Mouse (Mus musculus) cerebellum, adult 2 months (tissue): ENCODE results near the gene 2010111I01Rik.

ENCODE experiments used
- CTCF ChIP-seq: fragments of 200-500 bp; IDR thresholded peaks from 2 replicates; pipeline ENCODE4 v1.5.1; 2011; ENCODE audit warnings: low read depth, mild to moderate bottlenecking, control low read depth, low read length, moderate library complexity, borderline replicate concordance; ENCODE audit not compliant: insufficient read depth
- POLR2A ChIP-seq: fragments of 200-500 bp; IDR thresholded peaks from 2 replicates; pipeline ENCODE4 v1.6.1; 2011; ENCODE audit warnings: low read length, control low read depth, borderline replicate concordance; ENCODE audit not compliant: insufficient read depth

DNA sequence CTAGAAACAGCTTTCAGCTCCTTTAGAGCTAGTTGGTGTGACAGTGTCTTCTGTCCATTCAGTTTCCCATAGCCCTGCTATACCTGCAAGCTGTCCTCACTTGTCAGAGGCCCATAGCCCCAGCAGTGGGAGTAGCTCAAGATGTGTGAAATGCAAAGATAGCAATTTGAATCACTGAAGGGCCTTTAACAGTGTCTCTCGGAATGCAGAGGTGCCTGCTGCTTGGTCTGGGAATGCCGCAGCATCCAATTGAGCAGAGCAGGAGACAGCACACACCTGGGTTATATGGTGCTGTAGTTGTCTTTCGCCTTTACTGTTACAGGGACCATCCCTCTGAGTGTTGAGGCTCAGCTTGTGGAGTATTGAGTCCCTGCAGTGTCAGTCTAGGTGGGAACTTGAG lies 329.0 kb downstream of the 2010111I01Rik start:
- TF ChIP-seq POLR2A (no peak), CTCF (no peak)
